Mouse (Mus musculus): ENCODE results near the gene C2cd5. TPM values are rescaled to one million over a fixed set of nuclear protein-coding genes. Genes with fewer than 3 reads are reported as not detected.

The C2cd5 gene
- polyA plus RNA-seq, 1 experiment from 2014 or later, result 48.1 TPM

DNA sequence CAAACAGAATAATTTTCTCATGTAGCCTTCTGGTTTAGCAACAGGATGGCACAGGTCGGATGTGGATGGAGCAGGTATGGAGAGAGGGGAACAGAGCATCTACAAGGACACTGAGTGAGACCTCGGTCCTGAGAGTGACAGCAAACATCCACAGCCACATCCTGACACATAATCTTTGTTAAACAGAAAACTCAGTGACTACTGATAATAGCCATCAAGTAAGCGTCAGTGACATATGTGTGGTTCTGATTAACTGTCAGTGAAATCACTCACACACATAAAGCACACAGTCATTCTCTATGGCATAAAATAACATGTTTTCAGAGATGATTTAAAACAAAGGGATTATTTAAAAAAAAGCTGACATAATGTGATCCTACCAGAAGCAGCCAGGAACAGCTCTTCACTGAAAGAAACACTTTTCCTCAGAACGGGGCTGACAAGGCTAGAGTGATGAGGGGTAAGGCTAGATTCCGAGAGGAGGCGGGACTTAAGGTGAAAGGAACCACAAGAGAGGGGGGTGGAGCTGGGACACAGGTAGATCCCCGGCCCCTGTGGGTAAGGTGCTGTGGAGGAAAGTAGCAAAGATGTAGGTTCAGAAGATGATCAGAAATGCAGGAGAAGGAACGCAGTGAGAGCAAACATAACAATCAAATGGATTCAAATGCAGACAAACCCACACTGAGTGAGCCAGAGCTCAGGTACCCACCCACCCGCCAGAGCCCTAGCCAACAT lies 31.6 kb downstream of the C2cd5 start:
- no peak overlapping the region for H3K4me2 ChIP-seq (replicated peaks)
- no peaks in the 10 kb centered on the region for H3K27me3 ChIP-seq (replicated peaks)
- peaks cover 12% of the 10 kb centered on the region for H3K36me3 ChIP-seq
- H3K4me1 ChIP-seq, result no peaks in the 10 kb centered on the region
- no peak for ATAC-seq (ENCODE audit: low FRiP score, low read depth)
- H3K4me3 ChIP-seq, result no peak overlapping the region
- H3K9ac ChIP-seq, result no peak overlapping the region
- 74% methylated on average over 9 of the region's 9 CpGs for WGBS
- H3K9me3 ChIP-seq, result no peaks in the 10 kb centered on the region
- H3K27ac ChIP-seq, result no peak overlapping the region

DNA sequence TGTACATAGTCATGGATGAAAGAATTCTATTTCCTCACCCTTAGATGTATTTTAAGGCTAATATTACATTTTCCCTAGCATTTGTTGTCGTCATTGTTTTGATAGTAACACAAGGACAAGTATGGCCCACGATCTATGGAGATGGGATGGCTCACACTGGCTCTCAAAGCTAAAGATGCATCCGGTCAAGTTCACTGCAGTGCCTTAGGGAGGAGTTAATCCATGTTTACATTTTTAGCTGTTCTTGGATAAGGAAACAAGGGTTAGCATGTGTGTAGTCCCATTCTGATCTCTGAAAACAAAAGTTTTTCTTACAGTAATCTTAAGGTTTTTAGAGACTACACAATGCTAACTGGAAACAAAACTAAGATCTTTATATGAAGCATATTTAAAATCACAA lies 32.3 kb downstream of the C2cd5 start:
- Histone ChIP-seq H3K27ac (no peak overlapping the region), H3K9ac (no peak overlapping the region), H3K36me3 (peaks cover 9% of the 10 kb centered on the region), H3K4me2 (replicated peaks) (no peak overlapping the region), H3K4me1 (no peaks in the 10 kb centered on the region), H3K27me3 (replicated peaks) (no peaks in the 10 kb centered on the region), H3K9me3 (no peaks in the 10 kb centered on the region), H3K4me3 (no peak overlapping the region)
- no peak for ATAC-seq (ENCODE audit: low FRiP score, low read depth)
- WGBS, result 92% methylated on average over 3 of the region's 3 CpGs

DNA sequence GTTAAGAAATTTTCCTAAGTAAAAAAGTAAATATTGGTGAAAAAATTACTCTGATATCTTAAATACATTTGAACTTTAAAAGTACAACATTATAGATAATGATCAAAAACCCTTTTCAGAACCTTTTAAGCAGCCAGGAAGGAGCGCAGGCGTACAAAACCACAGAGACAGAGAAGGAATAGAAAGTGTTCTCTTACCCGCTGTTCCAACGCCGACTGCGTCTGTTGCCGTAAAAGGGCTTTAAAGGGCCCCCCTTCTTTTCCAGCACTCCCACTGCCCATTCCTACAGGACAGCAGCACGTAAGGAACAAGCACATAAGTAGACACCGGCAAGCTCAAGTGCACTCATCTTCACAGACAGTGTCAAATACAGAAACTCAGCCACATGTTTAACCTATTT lies 33.1 kb downstream of the C2cd5 start:
- no peak overlapping the region for H3K4me3 ChIP-seq
- 85% methylated on average over 9 of the region's 9 CpGs for WGBS
- H3K27me3 ChIP-seq (replicated peaks), result no peaks in the 10 kb centered on the region
- peaks cover 5% of the 10 kb centered on the region for H3K36me3 ChIP-seq
- H3K4me1 ChIP-seq, result no peaks in the 10 kb centered on the region
- H3K9me3 ChIP-seq, result no peaks in the 10 kb centered on the region
- H3K27ac ChIP-seq, result no peak overlapping the region
- H3K4me2 ChIP-seq (replicated peaks), result no peak overlapping the region
- no peak overlapping the region for H3K9ac ChIP-seq
- no peak for ATAC-seq (ENCODE audit: low FRiP score, low read depth)

DNA sequence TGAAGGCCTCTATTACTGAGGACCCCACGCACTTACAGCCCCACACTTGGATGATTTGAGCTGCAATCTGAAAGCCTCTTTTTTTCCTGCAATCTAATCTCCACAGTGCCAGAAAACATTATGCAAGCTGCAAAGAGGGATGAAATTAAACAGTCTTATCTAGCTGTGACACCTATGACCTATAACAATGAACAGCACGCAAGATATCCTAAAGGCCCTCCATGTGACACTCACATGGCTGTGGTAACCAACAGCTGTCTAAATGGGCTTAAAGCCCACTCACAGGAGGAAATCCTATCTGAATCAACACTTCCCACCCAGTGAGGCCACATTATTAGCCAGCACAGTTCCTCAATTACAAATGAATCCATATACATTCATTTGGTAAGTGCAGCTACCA lies 35.9 kb downstream of the C2cd5 start:
- ATAC-seq (ENCODE audit: low FRiP score, low read depth), result no peak
- Histone ChIP-seq H3K36me3 (no peaks in the 10 kb centered on the region), H3K9me3 (no peaks in the 10 kb centered on the region), H3K4me3 (no peak overlapping the region), H3K27me3 (replicated peaks) (no peaks in the 10 kb centered on the region), H3K4me2 (replicated peaks) (no peak overlapping the region), H3K4me1 (no peaks in the 10 kb centered on the region), H3K27ac (no peak overlapping the region), H3K9ac (no peak overlapping the region)
- WGBS, result 87% methylated on average over 2 of the region's 2 CpGs

GRCm38 (mm10) chr6:143057601-143058000 lies 42.3 kb downstream of the C2cd5 start:
- Histone ChIP-seq H3K4me3 (no peak overlapping the region), H3K9ac (no peak overlapping the region), H3K27ac (no peak overlapping the region), H3K27me3 (replicated peaks) (no peaks in the 10 kb centered on the region), H3K36me3 (peaks cover 7% of the 10 kb centered on the region; the same call in 1 of the 2 replicates), H3K4me2 (replicated peaks) (no peak overlapping the region), H3K4me1 (no peaks in the 10 kb centered on the region), H3K9me3 (no peaks in the 10 kb centered on the region)
- WGBS, result 90% methylated on average over 5 of the region's 5 CpGs
- no peak for ATAC-seq (ENCODE audit: low FRiP score, low read depth)

DNA sequence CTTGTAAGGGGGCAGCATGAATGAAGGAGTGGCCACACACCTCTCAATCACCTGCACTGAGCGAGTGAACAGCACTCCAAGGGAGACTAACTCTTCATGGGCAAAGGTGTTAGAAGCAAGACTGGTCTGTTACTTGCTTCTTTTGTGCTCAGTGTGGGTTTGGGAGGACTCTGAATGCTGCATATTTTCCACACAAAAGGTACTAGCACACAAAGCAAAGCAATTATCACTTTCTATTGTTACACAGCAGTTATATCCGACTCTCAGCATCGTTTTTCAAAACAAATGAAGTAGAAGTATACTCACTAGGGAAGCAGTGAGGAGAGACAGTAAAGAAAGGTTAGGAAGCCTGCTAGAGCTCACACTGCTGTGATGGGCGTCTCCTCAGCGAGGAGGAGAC lies 48.4 kb downstream of the C2cd5 start:
- Histone ChIP-seq H3K4me1 (no peaks in the 10 kb centered on the region), H3K4me2 (replicated peaks) (no peak overlapping the region), H3K9ac (no peak overlapping the region), H3K36me3 (peaks cover 36% of the 10 kb centered on the region; the same call in 1 of the 2 replicates), H3K27ac (no peak overlapping the region), H3K27me3 (replicated peaks) (no peaks in the 10 kb centered on the region), H3K4me3 (no peak overlapping the region), H3K9me3 (no peaks in the 10 kb centered on the region)
- no peak for ATAC-seq (ENCODE audit: low FRiP score, low read depth)
- WGBS, result 80% methylated on average over 5 of the region's 5 CpGs

DNA sequence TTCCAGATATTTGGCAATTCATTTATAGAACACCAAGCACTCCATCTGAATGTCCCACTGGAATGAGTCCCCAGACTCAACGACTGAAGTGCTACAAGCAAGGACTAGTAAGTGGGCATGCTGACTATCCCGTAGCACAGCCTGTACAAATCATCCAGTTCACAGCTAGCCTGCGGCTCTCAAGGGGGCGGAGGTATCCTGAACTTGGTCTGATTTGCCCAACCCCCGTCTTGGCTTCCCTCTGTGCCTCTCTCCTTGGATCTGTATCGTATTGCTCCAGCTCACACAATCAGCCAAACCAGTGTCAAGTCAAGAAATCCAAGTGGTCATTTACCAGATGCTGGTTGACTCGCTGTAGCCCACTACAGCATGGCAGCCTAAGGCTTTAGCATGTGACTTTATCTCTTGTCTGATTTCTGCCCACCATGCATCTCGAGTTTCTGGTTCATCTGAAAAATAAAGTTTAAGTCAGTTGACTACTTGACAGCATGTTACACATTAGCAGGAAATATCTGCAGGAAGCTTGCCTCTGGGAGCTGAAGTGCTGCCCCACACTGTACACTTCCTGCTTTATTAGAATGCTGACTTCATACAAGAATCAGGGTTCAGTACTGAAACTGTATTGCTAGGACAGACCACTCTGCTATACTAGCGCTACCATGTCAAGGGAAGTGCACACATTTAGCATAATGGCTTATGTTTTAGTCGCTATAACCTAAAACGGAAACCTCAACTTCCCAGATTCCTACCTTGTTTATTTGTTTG lies 50.0 kb downstream of the C2cd5 start:
- WGBS, result 86% methylated on average over 11 of the region's 11 CpGs
- ATAC-seq (ENCODE audit: low FRiP score, low read depth), result no peak
- Histone ChIP-seq H3K9ac (no peak overlapping the region), H3K9me3 (no peaks in the 10 kb centered on the region), H3K27ac (no peak overlapping the region), H3K4me2 (replicated peaks) (no peak overlapping the region), H3K27me3 (replicated peaks) (no peaks in the 10 kb centered on the region), H3K4me3 (no peak overlapping the region), H3K4me1 (no peaks in the 10 kb centered on the region), H3K36me3 (peaks cover 42% of the 10 kb centered on the region)

DNA sequence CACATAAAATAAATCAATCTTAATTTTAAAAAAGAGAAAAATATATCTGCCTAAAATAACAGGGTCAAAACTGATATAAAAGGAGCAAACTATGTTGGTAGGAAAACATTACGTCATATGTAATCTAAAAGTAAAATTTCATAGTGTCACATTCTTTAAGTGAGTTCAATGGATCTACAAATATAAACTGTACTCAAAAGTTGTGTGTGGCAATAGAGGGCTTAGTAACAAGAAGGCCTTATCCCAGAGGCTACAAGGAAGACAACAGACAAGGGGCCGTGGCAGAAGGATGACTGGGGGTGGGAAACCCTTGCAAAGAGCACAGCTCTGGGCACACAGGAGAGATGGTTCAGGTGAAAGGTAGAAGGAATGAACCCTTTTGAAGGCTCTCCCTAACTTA lies 50.8 kb downstream of the C2cd5 start:
- Histone ChIP-seq H3K36me3 (peaks cover 37% of the 10 kb centered on the region), H3K4me2 (replicated peaks) (no peak overlapping the region), H3K27me3 (replicated peaks) (no peaks in the 10 kb centered on the region), H3K4me1 (no peaks in the 10 kb centered on the region), H3K9ac (no peak overlapping the region), H3K4me3 (no peak overlapping the region), H3K27ac (no peak overlapping the region), H3K9me3 (no peaks in the 10 kb centered on the region)
- 97% methylated on average over 2 of the region's 2 CpGs for WGBS
- ATAC-seq (ENCODE audit: low FRiP score, low read depth), result no peak

- H3K9me3 ChIP-seq, result no peaks in the 10 kb centered on the region
- no peaks in the 10 kb centered on the region for H3K4me1 ChIP-seq
- no peak overlapping the region for H3K4me2 ChIP-seq (replicated peaks)
- H3K4me3 ChIP-seq, result no peak overlapping the region
- H3K9ac ChIP-seq, result no peak overlapping the region
- no peaks in the 10 kb centered on the region for H3K27me3 ChIP-seq (replicated peaks)
- ATAC-seq (ENCODE audit: low FRiP score, low read depth), result no peak
- WGBS, result 85% methylated on average over 15 of the region's 15 CpGs
- H3K27ac ChIP-seq, result no peak overlapping the region
- peaks cover 37% of the 10 kb centered on the region for H3K36me3 ChIP-seq
Observed at GRCm38 (mm10) chr6:143047538-143048258, 52.2 kb downstream of the C2cd5 start.

DNA sequence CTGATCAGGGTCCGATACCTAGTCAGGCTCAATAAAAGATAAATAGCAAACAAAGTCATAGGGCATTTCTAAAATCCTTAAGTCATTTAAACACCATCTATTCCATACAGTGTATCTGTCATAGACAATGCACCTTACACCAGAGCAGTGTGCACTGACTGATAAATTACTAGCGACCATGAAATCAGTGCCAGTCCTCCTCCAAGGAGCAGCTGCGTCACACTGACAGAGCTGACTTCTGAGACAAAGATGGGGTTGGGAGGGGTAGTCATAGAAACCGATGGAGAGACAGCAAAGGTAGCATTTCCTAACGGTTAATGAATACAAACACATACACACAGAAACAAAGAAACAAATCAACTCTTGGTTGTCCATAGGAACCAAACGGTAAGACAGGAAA lies 58.4 kb downstream of the C2cd5 start:
- Histone ChIP-seq H3K9me3 (no peaks in the 10 kb centered on the region), H3K27ac (no peak overlapping the region), H3K36me3 (peaks cover 42% of the 10 kb centered on the region), H3K27me3 (replicated peaks) (no peaks in the 10 kb centered on the region), H3K4me3 (no peak overlapping the region), H3K4me1 (no peaks in the 10 kb centered on the region), H3K9ac (no peak overlapping the region), H3K4me2 (replicated peaks) (no peak overlapping the region)
- WGBS, result 53% methylated on average over 6 of the region's 6 CpGs
- ATAC-seq (ENCODE audit: low FRiP score, low read depth), result 0 out of 2 replicates have a peak, but pooled peaks have one; percentile 70

DNA sequence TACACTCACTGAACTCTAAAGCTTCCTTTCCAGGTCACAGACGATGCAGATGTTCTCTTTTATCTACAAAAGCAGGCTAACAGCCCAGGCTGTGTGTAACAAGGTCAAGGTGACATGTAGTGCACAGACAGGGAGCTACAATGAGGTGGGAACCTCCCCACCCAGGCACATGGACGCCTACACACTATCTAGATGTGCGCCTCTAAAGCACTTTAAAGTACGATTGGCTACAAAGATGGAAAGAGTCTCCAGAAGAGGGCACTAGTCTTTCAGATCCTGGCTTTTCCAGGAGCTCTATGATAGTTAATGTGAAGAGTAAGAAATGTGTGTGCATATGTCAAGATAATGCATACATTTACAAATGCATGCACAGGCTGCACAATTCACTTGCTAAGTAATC lies 64.7 kb downstream of the C2cd5 start:
- no peaks in the 10 kb centered on the region for H3K27me3 ChIP-seq (replicated peaks)
- no peaks in the 10 kb centered on the region for H3K4me1 ChIP-seq
- 73% methylated on average over 4 of the region's 4 CpGs for WGBS
- no peak overlapping the region for H3K27ac ChIP-seq
- peaks cover 84% of the 10 kb centered on the region for H3K36me3 ChIP-seq
- no peak overlapping the region for H3K9ac ChIP-seq
- no peak overlapping the region for H3K4me3 ChIP-seq
- H3K4me2 ChIP-seq (replicated peaks), result no peak overlapping the region
- H3K9me3 ChIP-seq, result no peaks in the 10 kb centered on the region
- ATAC-seq (ENCODE audit: low FRiP score, low read depth), result no peak

DNA sequence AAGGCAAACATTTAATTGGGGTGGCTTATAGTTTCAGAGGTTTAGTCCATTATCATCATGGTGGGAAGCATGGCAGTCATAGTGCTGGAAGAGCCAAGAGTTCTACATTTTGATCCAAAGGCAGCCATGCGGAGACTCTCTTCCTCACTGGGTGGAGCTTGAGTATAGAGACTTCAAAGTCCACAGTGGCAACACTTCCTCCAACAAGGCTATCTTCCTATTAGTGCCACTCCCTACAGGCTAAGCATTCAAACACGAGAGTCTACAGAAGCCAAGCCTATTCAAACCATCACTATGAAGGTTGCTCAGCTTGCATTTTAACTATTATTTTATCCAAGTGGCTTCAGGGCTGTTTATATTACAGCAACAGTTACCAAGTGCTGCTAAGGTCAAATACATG lies 65.4 kb downstream of the C2cd5 start:
- no peaks in the 10 kb centered on the region for H3K4me1 ChIP-seq
- H3K9me3 ChIP-seq, result no peaks in the 10 kb centered on the region
- no peak overlapping the region for H3K9ac ChIP-seq
- WGBS, result 90% methylated on average over 2 of the region's 2 CpGs
- peaks cover 84% of the 10 kb centered on the region for H3K36me3 ChIP-seq
- ATAC-seq (ENCODE audit: low FRiP score, low read depth), result no peak
- H3K4me2 ChIP-seq (replicated peaks), result no peak overlapping the region
- H3K4me3 ChIP-seq, result no peak overlapping the region
- no peaks in the 10 kb centered on the region for H3K27me3 ChIP-seq (replicated peaks)
- no peak overlapping the region for H3K27ac ChIP-seq
